In the genomic region with DNA sequence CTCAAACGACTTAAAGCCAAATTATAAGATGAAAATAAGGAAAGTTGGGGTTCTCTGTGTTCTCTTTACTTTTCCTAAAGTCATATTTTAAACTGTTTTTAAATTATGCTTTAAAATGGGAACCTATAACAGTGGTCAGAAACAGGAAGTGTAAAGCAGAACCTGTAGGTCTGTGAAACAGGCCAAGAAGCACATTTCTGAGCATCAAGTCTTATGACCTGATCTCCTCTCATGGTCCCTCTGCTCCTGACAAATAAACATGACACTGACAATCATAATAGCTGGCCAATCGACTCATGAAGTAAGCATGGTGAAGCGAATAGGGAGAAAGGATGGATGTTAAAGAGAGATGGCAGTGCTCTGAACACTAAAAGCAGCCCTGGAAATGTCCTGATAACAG, we compare ENCODE assay signal across 23 mouse cellular contexts.
DNase-seq lines count a peak whose midpoint lies in the region; ATAC-seq and TF ChIP-seq lines count a peak whose summit lies in the region.
"Had no signal": no experiment of that assay in that cellular context is flagged by ENCODE, and none has a peak within 500 bp of the region (broad histone marks: within the 10 kb centered on the region; RNA-seq: fewer than 3 reads in every experiment).

No protein-coding gene starts in this region.

- no peak overlapping the region for H3K4me2 ChIP-seq in lung, postnatal 0 days (replicated peaks; ENCODE audit: low read depth, low read length)
- H3K4me2 ChIP-seq: forebrain, embryonic 15.5 days; heart, embryonic 11.5 days; hindbrain, embryonic 13.5 days; lung, embryonic 15.5 days; midbrain, embryonic 15.5 days; neural tube, embryonic 13.5 days had no signal

- no peak overlapping the region for H3K4me3 ChIP-seq in lung, postnatal 0 days (ENCODE audit: low read depth, low read length)
- H3K4me3 ChIP-seq in lung, adult 2 months (replicated peaks; ENCODE audit: extremely low read depth, low read depth, low read length) = no peak overlapping the region
- H3K4me3 ChIP-seq: embryonic facial prominence, embryonic 10.5 days; forebrain, embryonic 15.5 days; hindbrain, embryonic 13.5 days; limb, embryonic 10.5 days; lung, embryonic 15.5 days; midbrain, embryonic 15.5 days; myocyte; neural tube, embryonic 13.5 days had no signal

- no peak for TF ChIP-seq CTCF in lung, postnatal 0 days (IDR thresholded peaks at IDR 0.05)
- no peak for TF ChIP-seq CTCF in lung, adult 2 months (IDR thresholded peaks at IDR 0.05; ENCODE audit: insufficient read depth, low read length)

- no peaks in the 10 kb centered on the region for H3K9me3 ChIP-seq in lung, postnatal 0 days (ENCODE audit: low read length)
- H3K9me3 ChIP-seq: embryonic facial prominence, embryonic 10.5 days; forebrain, embryonic 15.5 days; hindbrain, embryonic 13.5 days; limb, embryonic 10.5 days; lung, embryonic 15.5 days; midbrain, embryonic 15.5 days; neural tube, embryonic 13.5 days had no signal

- no peak overlapping the region for H3K27ac ChIP-seq in lung, postnatal 0 days (ENCODE audit: low read length)
- H3K27ac ChIP-seq: embryonic facial prominence, embryonic 10.5 days; forebrain, embryonic 15.5 days; hindbrain, embryonic 13.5 days; limb, embryonic 10.5 days; lung, embryonic 15.5 days; midbrain, embryonic 15.5 days; neural tube, embryonic 13.5 days had no signal

- no peak overlapping the region for H3K9ac ChIP-seq in lung, postnatal 0 days (replicated peaks; ENCODE audit: low read depth)
- H3K9ac ChIP-seq: forebrain, embryonic 15.5 days; hindbrain, embryonic 13.5 days; lung, embryonic 15.5 days; midbrain, embryonic 15.5 days; neural tube, embryonic 13.5 days had no signal

- DNase-seq in lung, postnatal 0 days (ENCODE audit: low spot score) = peak; percentile 27
- DNase-seq in lung, adult 2 months = no peak
- DNase-seq in B cell, adult 2 months = peak; percentile 46 to 49
- no peak for DNase-seq in ovary, adult 18-20 months (ENCODE audit: low spot score)
- DNase-seq: adrenal gland, postnatal 14 days; cerebellum, adult 9-11 months; kidney, adult 11 months; kidney, postnatal 4 days; layer of hippocampus, adult 9-11 months; liver; thymus, postnatal 14 days had no signal

- no peaks in the 10 kb centered on the region for H3K36me3 ChIP-seq in lung, postnatal 0 days (ENCODE audit: insufficient read depth, low read length)
- H3K36me3 ChIP-seq: embryonic facial prominence, embryonic 10.5 days; forebrain, embryonic 15.5 days; hindbrain, embryonic 13.5 days; limb, embryonic 10.5 days; lung, embryonic 15.5 days; midbrain, embryonic 15.5 days; neural tube, embryonic 13.5 days had no signal

- no peak for ATAC-seq in lung, postnatal 0 days
- ATAC-seq in common myeloid progenitor, adult 5-6 weeks (replicated peaks; ENCODE audit: low read depth, poor library complexity, severe bottlenecking) = peak; percentile 89
- ATAC-seq in monocyte, adult 5-6 weeks (replicated peaks; ENCODE audit: insufficient number of reproducible peaks, low FRiP score, low TSS enrichment, poor library complexity, severe bottlenecking) = peak; percentile 85
- no peak for ATAC-seq in cerebellum, adult (ENCODE audit: insufficient number of reproducible peaks, low FRiP score, low TSS enrichment)
- ATAC-seq: forebrain, embryonic 15.5 days; midbrain, embryonic 15.5 days had no signal

- TF ChIP-seq POLR2A in lung, adult 2 months (IDR thresholded peaks at IDR 0.05; ENCODE audit: borderline replicate concordance, extremely low read depth, low read depth, low read length) = no peak

- TF ChIP-seq EP300 in lung, postnatal 0 days (IDR thresholded peaks at IDR 0.05) = no peak

- 65% methylated on average over 3 of the region's 3 CpGs for WGBS in lung, postnatal 0 days
- WGBS in lung, adult 2 months = 57% methylated on average over 3 of the region's 3 CpGs

- H3K27me3 ChIP-seq in lung, postnatal 0 days (replicated peaks; ENCODE audit: insufficient read depth, low read length) = no peaks in the 10 kb centered on the region
- H3K27me3 ChIP-seq: forebrain, embryonic 15.5 days; hindbrain, embryonic 13.5 days; lung, embryonic 15.5 days; midbrain, embryonic 15.5 days; neural tube, embryonic 13.5 days had no signal

- H3K4me1 ChIP-seq in lung, postnatal 0 days (ENCODE audit: insufficient read depth, low read depth, low read length) = no peaks in the 10 kb centered on the region
- no peaks in the 10 kb centered on the region for H3K4me1 ChIP-seq in lung, adult 2 months (ENCODE audit: control insufficient read depth, insufficient read depth, low read length)
- H3K4me1 ChIP-seq: embryonic facial prominence, embryonic 10.5 days; forebrain, embryonic 15.5 days; hindbrain, embryonic 13.5 days; limb, embryonic 10.5 days; lung, embryonic 15.5 days; midbrain, embryonic 15.5 days; neural tube, embryonic 13.5 days had no signal

Comparison
In these comparisons a context has a peak if more than half of its experiments do, and no peak if none do; other contexts are left out.
1. DNase-seq: peak in lung, postnatal 0 days (single experiment) and B cell, adult 2 months (2 of 2); none in lung, adult 2 months (single experiment) and ovary, adult 18-20 months (single experiment).
2. ATAC-seq: peak in common myeloid progenitor, adult 5-6 weeks (single experiment) and monocyte, adult 5-6 weeks (single experiment); none in lung, postnatal 0 days (single experiment) and cerebellum, adult (single experiment).